Mouse (Mus musculus): ENCODE measurements around the gene Unc119. TPM values are rescaled to one million over a fixed set of nuclear protein-coding genes. Genes with fewer than 3 reads are reported as not detected.

The Unc119 gene
- polyA plus RNA-seq (2015; fragmentation: Nextera tagmentation; extraction: Ambion mirVana), result 24.3 and 27.5 TPM in 2 replicates

GRCm38 (mm10) chr11:78343381-78344327, at the start of gene Unc119:
Gene Unc119 (plus strand): TSS chr11:78343482.
- Histone ChIP-seq H3K27ac (ENCODE audit: low read length) (peak within 1 kb of the TSS; percentile 85), H3K4me1 (ENCODE audit: control insufficient read depth, insufficient read depth, low read length) (peaks cover 40% of the 10 kb centered on the region), H3K27me3 (ENCODE audit: control insufficient read depth, insufficient read depth, low read length) (no peaks in the 10 kb centered on the region), H3K36me3 (ENCODE audit: control insufficient read depth, insufficient read depth, low read length) (0 out of 2 replicates have a peak, but pooled peaks cover 2% of the 10 kb centered on the region), H3K4me2 (ENCODE audit: low read depth, low read length) (peak within 1 kb of the TSS; percentile 92), H3K9me3 (replicated peaks; ENCODE audit: control insufficient read depth, low read length) (no peaks in the 10 kb centered on the region), H3K4me3 (replicated peaks; ENCODE audit: low read length) (peak within 1 kb of the TSS; percentile 83), H3K9ac (ENCODE audit: low read length) (peak within 1 kb of the TSS; percentile 93)
- ATAC-seq (ENCODE audit: insufficient read depth, low FRiP score), result peak; percentile 84
- under 1% methylated on average over 62 of the region's 66 CpGs for WGBS

- no peak for ATAC-seq (ENCODE audit: insufficient read depth, low FRiP score)
- Histone ChIP-seq H3K27me3 (ENCODE audit: control insufficient read depth, insufficient read depth, low read length) (no peaks in the 10 kb centered on the region), H3K27ac (ENCODE audit: low read length) (no peak overlapping the region), H3K36me3 (ENCODE audit: control insufficient read depth, insufficient read depth, low read length) (0 out of 2 replicates have a peak, but pooled peaks cover 5% of the 10 kb centered on the region), H3K4me1 (ENCODE audit: control insufficient read depth, insufficient read depth, low read length) (no peaks in the 10 kb centered on the region), H3K4me2 (ENCODE audit: low read depth, low read length) (no peak overlapping the region), H3K9ac (ENCODE audit: low read length) (no peak overlapping the region), H3K9me3 (replicated peaks; ENCODE audit: control insufficient read depth, low read length) (no peaks in the 10 kb centered on the region), H3K4me3 (replicated peaks; ENCODE audit: low read length) (no peak overlapping the region)
- 89% methylated on average over 6 of the region's 6 CpGs for WGBS
Measured at GRCm38 (mm10) chr11:78294585-78294984, 48.7 kb upstream of the Unc119 start.

DNA sequence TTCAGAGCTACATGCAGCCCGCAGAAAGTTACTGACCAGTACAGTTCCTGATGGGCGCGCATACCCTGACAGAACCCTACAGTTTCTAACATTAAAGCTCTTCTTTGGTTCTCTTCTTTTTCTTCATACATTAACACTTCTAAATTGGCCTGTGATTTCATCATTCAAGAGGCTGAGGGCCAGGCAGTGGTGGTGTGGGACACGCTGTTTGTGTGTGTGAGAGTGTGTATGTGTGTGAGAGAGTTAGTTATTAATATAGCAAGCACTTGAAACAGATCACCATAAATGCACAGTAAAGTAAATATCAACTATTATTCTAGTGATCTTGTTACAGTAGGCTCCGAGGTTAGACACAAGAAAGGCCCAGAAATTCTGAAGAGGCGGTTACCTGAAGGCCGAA, 42.4 kb upstream of the Unc119 start:
- H3K4me2 ChIP-seq (ENCODE audit: low read depth, low read length), result peak overlapping the region; percentile 79
- H3K9ac ChIP-seq (ENCODE audit: low read length), result peak overlapping the region; percentile 82
- no peaks in the 10 kb centered on the region for H3K27me3 ChIP-seq (ENCODE audit: control insufficient read depth, insufficient read depth, low read length)
- WGBS, result 66% methylated on average over 7 of the region's 7 CpGs
- H3K4me1 ChIP-seq (ENCODE audit: control insufficient read depth, insufficient read depth, low read length), result 0 out of 2 replicates have a peak, but pooled peaks cover 5% of the 10 kb centered on the region
- H3K27ac ChIP-seq (ENCODE audit: low read length), result peak overlapping the region; percentile 53; the same call in 1 of the 2 replicates
- H3K36me3 ChIP-seq (ENCODE audit: control insufficient read depth, insufficient read depth, low read length), result peaks cover 4% of the 10 kb centered on the region
- H3K4me3 ChIP-seq (replicated peaks; ENCODE audit: low read length), result peak overlapping the region; percentile 82
- H3K9me3 ChIP-seq (replicated peaks; ENCODE audit: control insufficient read depth, low read length), result no peaks in the 10 kb centered on the region
- ATAC-seq (ENCODE audit: insufficient read depth, low FRiP score), result no peak

- peak; percentile 100 for ATAC-seq (ENCODE audit: insufficient read depth, low FRiP score)
- peak within 1 kb of the TSS; percentile 79 for H3K4me2 ChIP-seq (ENCODE audit: low read depth, low read length)
- H3K27me3 ChIP-seq (ENCODE audit: control insufficient read depth, insufficient read depth, low read length), result no peaks in the 10 kb centered on the region
- H3K4me3 ChIP-seq (replicated peaks; ENCODE audit: low read length), result peak within 1 kb of the TSS; percentile 82
- peaks cover 4% of the 10 kb centered on the region for H3K36me3 ChIP-seq (ENCODE audit: control insufficient read depth, insufficient read depth, low read length)
- H3K4me1 ChIP-seq (ENCODE audit: control insufficient read depth, insufficient read depth, low read length), result 0 out of 2 replicates have a peak, but pooled peaks cover 5% of the 10 kb centered on the region
- peak within 1 kb of the TSS; percentile 53; the same call in 1 of the 2 replicates for H3K27ac ChIP-seq (ENCODE audit: low read length)
- H3K9me3 ChIP-seq (replicated peaks; ENCODE audit: control insufficient read depth, low read length), result no peaks in the 10 kb centered on the region
- peak within 1 kb of the TSS; percentile 82 for H3K9ac ChIP-seq (ENCODE audit: low read length)
- under 1% methylated on average over 49 of the region's 49 CpGs for WGBS
Measured at GRCm38 (mm10) chr11:78301357-78302084, 41.8 kb upstream of the Unc119 start, which contains the start of gene Spag5. Gene Spag5 (plus strand): TSS chr11:78301529.

DNA sequence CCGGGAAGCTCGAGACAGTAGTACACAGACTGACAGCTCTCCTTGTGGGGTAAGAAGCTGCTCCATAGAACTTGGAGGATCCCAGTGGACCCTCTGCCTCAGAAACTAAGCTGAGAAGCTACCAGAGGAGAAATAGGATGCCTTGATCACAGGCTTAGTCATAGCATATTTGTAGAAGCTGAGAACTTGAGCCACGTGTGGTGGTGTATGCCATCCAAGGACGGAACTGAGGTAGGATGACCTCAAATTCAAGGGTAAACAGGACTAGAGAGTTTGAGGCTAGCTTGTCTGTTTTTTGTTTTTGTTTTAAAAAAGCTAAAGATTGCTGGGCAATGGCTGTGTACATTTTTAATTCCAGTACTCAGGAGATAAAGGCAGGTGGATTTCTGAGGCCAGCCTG, 38.0 kb upstream of the Unc119 start:
- 84% methylated on average over 4 of the region's 4 CpGs for WGBS
- Histone ChIP-seq H3K36me3 (ENCODE audit: control insufficient read depth, insufficient read depth, low read length) (peaks cover 8% of the 10 kb centered on the region), H3K4me1 (ENCODE audit: control insufficient read depth, insufficient read depth, low read length) (0 out of 2 replicates have a peak, but pooled peaks cover 5% of the 10 kb centered on the region), H3K4me2 (ENCODE audit: low read depth, low read length) (no peak overlapping the region), H3K27ac (ENCODE audit: low read length) (no peak overlapping the region), H3K9ac (ENCODE audit: low read length) (peak overlapping the region; percentile 29; the same call in 1 of the 2 replicates), H3K27me3 (ENCODE audit: control insufficient read depth, insufficient read depth, low read length) (no peaks in the 10 kb centered on the region), H3K4me3 (replicated peaks; ENCODE audit: low read length) (no peak overlapping the region), H3K9me3 (replicated peaks; ENCODE audit: control insufficient read depth, low read length) (no peaks in the 10 kb centered on the region)
- no peak for ATAC-seq (ENCODE audit: insufficient read depth, low FRiP score)

- Histone ChIP-seq H3K9me3 (replicated peaks; ENCODE audit: control insufficient read depth, low read length) (no peaks in the 10 kb centered on the region), H3K4me1 (ENCODE audit: control insufficient read depth, insufficient read depth, low read length) (no peaks in the 10 kb centered on the region), H3K27me3 (ENCODE audit: control insufficient read depth, insufficient read depth, low read length) (no peaks in the 10 kb centered on the region), H3K4me2 (ENCODE audit: low read depth, low read length) (no peak overlapping the region), H3K27ac (ENCODE audit: low read length) (no peak overlapping the region), H3K4me3 (replicated peaks; ENCODE audit: low read length) (no peak overlapping the region), H3K9ac (ENCODE audit: low read length) (no peak overlapping the region), H3K36me3 (ENCODE audit: control insufficient read depth, insufficient read depth, low read length) (peaks cover 4% of the 10 kb centered on the region; the same call in 1 of the 2 replicates)
- no peak for ATAC-seq (ENCODE audit: insufficient read depth, low FRiP score)
- WGBS, result 91% methylated on average over 8 of the region's 8 CpGs
Measured at GRCm38 (mm10) chr11:78310861-78311511, 32.3 kb upstream of the Unc119 start.

- Histone ChIP-seq H3K9ac (ENCODE audit: low read length) (no peak overlapping the region), H3K9me3 (replicated peaks; ENCODE audit: control insufficient read depth, low read length) (no peaks in the 10 kb centered on the region), H3K36me3 (ENCODE audit: control insufficient read depth, insufficient read depth, low read length) (peaks cover 14% of the 10 kb centered on the region), H3K27me3 (ENCODE audit: control insufficient read depth, insufficient read depth, low read length) (no peaks in the 10 kb centered on the region), H3K27ac (ENCODE audit: low read length) (no peak overlapping the region), H3K4me2 (ENCODE audit: low read depth, low read length) (no peak overlapping the region), H3K4me1 (ENCODE audit: control insufficient read depth, insufficient read depth, low read length) (no peaks in the 10 kb centered on the region), H3K4me3 (replicated peaks; ENCODE audit: low read length) (no peak overlapping the region)
- no peak for ATAC-seq (ENCODE audit: insufficient read depth, low FRiP score)
- 92% methylated on average over 2 of the region's 2 CpGs for WGBS
Measured at GRCm38 (mm10) chr11:78313662-78314061, 29.6 kb upstream of the Unc119 start.

GRCm38 (mm10) chr11:78318411-78318810, 24.9 kb upstream of the Unc119 start:
- ATAC-seq (ENCODE audit: insufficient read depth, low FRiP score), result no peak
- no peak overlapping the region for H3K4me2 ChIP-seq (ENCODE audit: low read depth, low read length)
- WGBS, result 93% methylated on average over 2 of the region's 2 CpGs
- H3K9me3 ChIP-seq (replicated peaks; ENCODE audit: control insufficient read depth, low read length), result no peaks in the 10 kb centered on the region
- H3K27ac ChIP-seq (ENCODE audit: low read length), result no peak overlapping the region
- peaks cover 24% of the 10 kb centered on the region; the same call in 1 of the 2 replicates for H3K36me3 ChIP-seq (ENCODE audit: control insufficient read depth, insufficient read depth, low read length)
- H3K4me1 ChIP-seq (ENCODE audit: control insufficient read depth, insufficient read depth, low read length), result peaks cover 13% of the 10 kb centered on the region; the same call in 1 of the 2 replicates
- H3K9ac ChIP-seq (ENCODE audit: low read length), result no peak overlapping the region
- H3K27me3 ChIP-seq (ENCODE audit: control insufficient read depth, insufficient read depth, low read length), result no peaks in the 10 kb centered on the region
- H3K4me3 ChIP-seq (replicated peaks; ENCODE audit: low read length), result no peak overlapping the region

Data from stomach, embryonic 16.5 days (tissue).